Mouse (Mus musculus): ENCODE data around the gene Gjd2. TPM values are rescaled to one million over a fixed set of nuclear protein-coding genes. Genes with fewer than 3 reads are reported as not detected.

Gjd2 gene
- polyA plus RNA-seq, 1 experiment: 0.04 TPM

GRCm38 (mm10) chr2:114018136-114018535, 4.7 kb upstream of the Gjd2 start:
- no peak overlapping the region for H3K4me3 ChIP-seq (ENCODE audit: control insufficient read depth, insufficient read depth, low read length)
- no peaks in the 10 kb centered on the region; the same call in 1 of the 2 replicates for H3K27me3 ChIP-seq (ENCODE audit: control insufficient read depth, insufficient read depth, low read length)
- no peaks in the 10 kb centered on the region for H3K36me3 ChIP-seq (ENCODE audit: control insufficient read depth, insufficient read depth, low read length)
- no peak for TF ChIP-seq CTCF (IDR thresholded peaks at IDR 0.05; ENCODE audit: borderline replicate concordance, control insufficient read depth, extremely low read depth, insufficient read depth, low read length, poor library complexity)
- TF ChIP-seq POLR2A (IDR thresholded peaks at IDR 0.05; ENCODE audit: control insufficient read depth, extremely low read depth, insufficient read depth, low read length, poor library complexity): no peak
- H3K4me1 ChIP-seq (replicated peaks; ENCODE audit: control insufficient read depth, insufficient read depth, low read length): no peaks in the 10 kb centered on the region
- no peak overlapping the region for H3K27ac ChIP-seq (ENCODE audit: control insufficient read depth, insufficient read depth, low read length)
- WGBS: 39% methylated on average over 10 of the region's 10 CpGs
- no peak for DNase-seq

- no peaks in the 10 kb centered on the region for H3K36me3 ChIP-seq (ENCODE audit: control insufficient read depth, insufficient read depth, low read length)
- no peak overlapping the region for H3K4me3 ChIP-seq (ENCODE audit: control insufficient read depth, insufficient read depth, low read length)
- H3K27me3 ChIP-seq (ENCODE audit: control insufficient read depth, insufficient read depth, low read length): no peaks in the 10 kb centered on the region; the same call in 1 of the 2 replicates
- H3K4me1 ChIP-seq (replicated peaks; ENCODE audit: control insufficient read depth, insufficient read depth, low read length): no peaks in the 10 kb centered on the region
- TF ChIP-seq POLR2A (IDR thresholded peaks at IDR 0.05; ENCODE audit: control insufficient read depth, extremely low read depth, insufficient read depth, low read length, poor library complexity) (no peak), CTCF (IDR thresholded peaks at IDR 0.05; ENCODE audit: borderline replicate concordance, control insufficient read depth, extremely low read depth, insufficient read depth, low read length, poor library complexity) (no peak)
- no peak overlapping the region for H3K27ac ChIP-seq (ENCODE audit: control insufficient read depth, insufficient read depth, low read length)
- 80% methylated on average over 6 of the region's 6 CpGs for WGBS
- no peak for DNase-seq
Measured at GRCm38 (mm10) chr2:114014839-114015238, 1.4 kb upstream of the Gjd2 start.

GRCm38 (mm10) chr2:114013846-114014245, 427 bp upstream of the Gjd2 start:
- TF ChIP-seq POLR2A (IDR thresholded peaks at IDR 0.05; ENCODE audit: control insufficient read depth, extremely low read depth, insufficient read depth, low read length, poor library complexity) (no peak), CTCF (IDR thresholded peaks at IDR 0.05; ENCODE audit: borderline replicate concordance, control insufficient read depth, extremely low read depth, insufficient read depth, low read length, poor library complexity) (no peak)
- DNase-seq: no peak
- Histone ChIP-seq H3K27ac (ENCODE audit: control insufficient read depth, insufficient read depth, low read length) (no peak overlapping the region), H3K36me3 (ENCODE audit: control insufficient read depth, insufficient read depth, low read length) (no peaks in the 10 kb centered on the region), H3K4me1 (replicated peaks; ENCODE audit: control insufficient read depth, insufficient read depth, low read length) (no peaks in the 10 kb centered on the region), H3K27me3 (ENCODE audit: control insufficient read depth, insufficient read depth, low read length) (no peaks in the 10 kb centered on the region; the same call in 1 of the 2 replicates), H3K4me3 (ENCODE audit: control insufficient read depth, insufficient read depth, low read length) (no peak overlapping the region)
- WGBS: 12% methylated on average over 13 of the region's 13 CpGs

DNA sequence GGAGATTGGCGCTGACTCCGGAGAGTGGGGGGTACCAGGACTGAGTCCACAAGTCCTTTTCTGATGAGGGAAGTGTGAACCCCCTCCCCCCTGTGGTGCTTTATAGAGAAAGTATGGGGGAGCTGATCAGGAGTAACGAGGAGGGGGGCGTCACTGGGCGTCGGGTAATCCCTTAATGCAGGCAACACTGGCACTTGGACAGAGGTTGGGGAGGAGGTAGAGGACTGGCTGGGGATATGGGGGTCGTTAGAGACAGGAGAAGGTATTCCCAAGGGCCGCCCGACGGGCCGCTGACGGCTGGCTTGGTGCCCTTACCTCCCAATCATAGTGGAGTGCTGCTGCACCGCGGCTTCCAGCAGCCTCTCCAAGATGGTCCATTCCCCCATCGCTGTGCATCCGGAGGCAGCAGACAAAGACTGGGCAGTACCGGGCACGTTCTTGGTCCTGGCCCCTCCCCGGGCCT, 639 bp downstream of the Gjd2 start:
- Histone ChIP-seq H3K36me3 (ENCODE audit: control insufficient read depth, insufficient read depth, low read length) (no peaks in the 10 kb centered on the region), H3K4me1 (replicated peaks; ENCODE audit: control insufficient read depth, insufficient read depth, low read length) (no peaks in the 10 kb centered on the region), H3K4me3 (ENCODE audit: control insufficient read depth, insufficient read depth, low read length) (no peak overlapping the region), H3K27me3 (ENCODE audit: control insufficient read depth, insufficient read depth, low read length) (no peaks in the 10 kb centered on the region; the same call in 1 of the 2 replicates), H3K27ac (ENCODE audit: control insufficient read depth, insufficient read depth, low read length) (no peak overlapping the region)
- 11% methylated on average over 19 of the region's 19 CpGs for WGBS
- TF ChIP-seq CTCF (IDR thresholded peaks at IDR 0.05; ENCODE audit: borderline replicate concordance, control insufficient read depth, extremely low read depth, insufficient read depth, low read length, poor library complexity) (no peak), POLR2A (IDR thresholded peaks at IDR 0.05; ENCODE audit: control insufficient read depth, extremely low read depth, insufficient read depth, low read length, poor library complexity) (no peak)
- no peak for DNase-seq

- TF ChIP-seq CTCF (IDR thresholded peaks at IDR 0.05; ENCODE audit: borderline replicate concordance, control insufficient read depth, extremely low read depth, insufficient read depth, low read length, poor library complexity): no peak
- TF ChIP-seq POLR2A (IDR thresholded peaks at IDR 0.05; ENCODE audit: control insufficient read depth, extremely low read depth, insufficient read depth, low read length, poor library complexity): no peak
- 49% methylated on average over 4 of the region's 4 CpGs for WGBS
Measured at GRCm38 (mm10) chr2:114011838-114012237, 1.6 kb downstream of the Gjd2 start.

DNA sequence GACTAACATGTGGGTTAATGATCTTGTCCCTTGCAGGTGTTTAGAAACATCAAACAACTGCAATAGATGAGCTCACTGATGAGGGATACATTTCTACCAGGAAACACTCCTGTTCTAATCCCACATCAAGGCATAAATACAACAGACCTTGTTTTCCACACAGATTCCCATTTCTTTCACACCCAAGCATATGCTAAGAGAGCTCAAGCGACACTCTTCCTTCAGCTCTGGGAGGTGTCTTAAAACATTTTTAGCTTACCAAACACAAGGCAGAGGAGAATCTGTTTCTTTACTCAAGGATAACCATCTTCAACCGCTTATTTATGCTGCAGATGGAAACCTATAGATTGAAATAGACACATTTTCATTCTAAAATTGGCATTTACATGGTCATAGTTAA, 5.1 kb downstream of the Gjd2 start:
- H3K27ac ChIP-seq (ENCODE audit: control insufficient read depth, insufficient read depth, low read length): no peak overlapping the region
- no peaks in the 10 kb centered on the region for H3K4me1 ChIP-seq (replicated peaks; ENCODE audit: control insufficient read depth, insufficient read depth, low read length)
- no peaks in the 10 kb centered on the region for H3K36me3 ChIP-seq (ENCODE audit: control insufficient read depth, insufficient read depth, low read length)
- TF ChIP-seq POLR2A (IDR thresholded peaks at IDR 0.05; ENCODE audit: control insufficient read depth, extremely low read depth, insufficient read depth, low read length, poor library complexity): no peak
- TF ChIP-seq CTCF (IDR thresholded peaks at IDR 0.05; ENCODE audit: borderline replicate concordance, control insufficient read depth, extremely low read depth, insufficient read depth, low read length, poor library complexity): no peak
- DNase-seq: no peak
- H3K27me3 ChIP-seq (ENCODE audit: control insufficient read depth, insufficient read depth, low read length): no peaks in the 10 kb centered on the region
- no peak overlapping the region for H3K4me3 ChIP-seq (ENCODE audit: control insufficient read depth, insufficient read depth, low read length)
- WGBS: 82% methylated on average over 2 of the region's 2 CpGs

More at GRCm38 (mm10) chr2:114011838-114012237, 1.6 kb downstream of the Gjd2 start:
- Histone ChIP-seq H3K4me3 (ENCODE audit: control insufficient read depth, insufficient read depth, low read length) (no peak overlapping the region), H3K4me1 (replicated peaks; ENCODE audit: control insufficient read depth, insufficient read depth, low read length) (no peaks in the 10 kb centered on the region), H3K36me3 (ENCODE audit: control insufficient read depth, insufficient read depth, low read length) (no peaks in the 10 kb centered on the region), H3K27me3 (ENCODE audit: control insufficient read depth, insufficient read depth, low read length) (no peaks in the 10 kb centered on the region; the same call in 1 of the 2 replicates), H3K27ac (ENCODE audit: control insufficient read depth, insufficient read depth, low read length) (no peak overlapping the region)
- no peak for DNase-seq

DNA sequence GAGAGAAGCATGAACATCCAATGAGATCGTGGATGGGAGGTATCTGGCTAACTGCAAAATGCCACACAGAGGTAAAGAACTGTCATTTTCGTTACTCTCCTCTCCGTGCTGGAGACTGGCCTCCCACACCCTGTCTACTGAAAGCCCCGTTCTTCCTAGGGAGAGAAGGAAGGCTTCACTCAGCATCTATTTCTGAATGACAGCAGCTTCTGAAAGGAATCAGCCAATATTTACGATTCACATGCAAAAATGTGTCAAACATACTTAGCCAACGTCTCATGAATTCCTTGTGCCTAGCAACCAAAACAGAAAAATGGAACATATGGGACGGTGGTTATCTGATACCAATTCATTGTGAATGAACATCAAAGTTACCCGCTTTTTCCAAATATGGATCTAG, 15.9 kb downstream of the Gjd2 start:
- no peak overlapping the region for H3K27ac ChIP-seq (ENCODE audit: control insufficient read depth, insufficient read depth, low read length)
- DNase-seq: no peak
- H3K4me1 ChIP-seq (replicated peaks; ENCODE audit: control insufficient read depth, insufficient read depth, low read length): no peaks in the 10 kb centered on the region
- no peak overlapping the region for H3K4me3 ChIP-seq (ENCODE audit: control insufficient read depth, insufficient read depth, low read length)
- TF ChIP-seq POLR2A (IDR thresholded peaks at IDR 0.05; ENCODE audit: control insufficient read depth, extremely low read depth, insufficient read depth, low read length, poor library complexity) (no peak), CTCF (IDR thresholded peaks at IDR 0.05; ENCODE audit: borderline replicate concordance, control insufficient read depth, extremely low read depth, insufficient read depth, low read length, poor library complexity) (no peak)
- 83% methylated on average over 8 of the region's 8 CpGs for WGBS
- H3K36me3 ChIP-seq (ENCODE audit: control insufficient read depth, insufficient read depth, low read length): no peaks in the 10 kb centered on the region
- H3K27me3 ChIP-seq (ENCODE audit: control insufficient read depth, insufficient read depth, low read length): no peaks in the 10 kb centered on the region

All from thymus, adult 2 months (tissue).